Mouse (Mus musculus) induced T-regulatory cell, adult 2 months (primary cell): ENCODE measurements at regions not wholly inside any gene's neighbourhood (a gene's known extent, or its start where the extent isn't known, plus 50 kb on each side); places are given as distances from the start of the nearest gene placed in this dataset.

ENCODE experiments used
- DNase-seq: peaks from one replicate; pipeline ENCODE4 v3.0.0-alpha.2; 2012; ENCODE audit warnings: low read depth

DNA sequence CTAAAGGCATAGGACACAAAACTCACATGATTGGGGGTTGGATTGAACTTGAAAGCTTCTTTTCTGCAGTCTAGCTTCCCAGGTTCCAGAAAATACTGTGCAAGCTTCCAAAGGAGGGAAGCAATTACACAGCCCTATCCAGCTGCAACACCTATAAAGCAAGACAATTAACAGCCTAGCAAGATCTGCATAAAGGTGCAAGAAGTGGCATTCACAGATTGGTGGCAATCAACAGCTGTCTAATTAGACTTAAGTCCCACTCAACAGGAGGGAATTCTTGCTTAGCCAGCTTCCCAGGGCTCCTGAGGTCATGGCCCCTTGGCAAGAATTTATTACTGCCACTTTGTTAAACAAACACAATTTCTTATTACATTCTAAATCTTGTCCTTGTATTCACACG, 511.9 kb downstream of the Kcnj2 start:
- no peak for DNase-seq

DNA sequence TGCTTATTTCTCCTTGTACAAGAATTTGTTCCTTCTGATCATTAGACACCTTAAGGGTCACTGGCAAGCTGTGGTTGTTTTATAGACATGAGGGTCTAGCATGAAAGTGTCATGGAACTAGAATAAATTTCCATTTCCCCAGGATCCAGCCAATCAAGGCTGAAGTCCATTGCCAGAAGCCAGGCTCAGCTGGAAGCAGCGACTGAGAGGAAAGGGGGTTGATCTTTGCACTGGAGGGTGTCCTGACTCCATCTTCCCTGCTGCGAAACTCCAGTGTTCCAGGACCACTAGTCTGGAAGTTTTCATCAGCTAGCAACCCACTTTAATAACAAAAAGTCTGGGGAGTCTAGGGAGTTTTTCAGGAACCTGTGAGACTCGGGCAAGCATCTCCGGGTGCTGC, 517.0 kb downstream of the Kcnj2 start:
- no peak for DNase-seq

DNA sequence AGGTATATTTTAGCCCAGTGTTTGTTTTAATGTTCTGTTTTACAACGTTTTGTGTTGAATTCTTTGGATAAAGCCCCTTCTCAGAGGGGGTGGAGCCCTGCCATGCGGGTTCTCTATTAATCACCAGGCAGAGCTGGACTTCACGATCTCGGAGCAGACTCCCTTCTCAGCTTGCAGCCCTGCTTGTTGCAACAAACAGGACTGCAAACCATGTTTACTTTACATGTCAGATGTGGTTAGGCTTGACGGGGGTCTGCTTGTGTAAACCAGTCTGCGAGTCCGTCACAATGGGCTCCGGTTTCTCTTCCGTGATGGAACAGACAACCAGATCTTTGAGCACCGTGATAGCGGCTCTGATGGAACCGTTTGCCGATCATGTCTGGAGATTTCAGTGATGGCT, 517.6 kb downstream of the Kcnj2 start:
- no peak for DNase-seq

DNA sequence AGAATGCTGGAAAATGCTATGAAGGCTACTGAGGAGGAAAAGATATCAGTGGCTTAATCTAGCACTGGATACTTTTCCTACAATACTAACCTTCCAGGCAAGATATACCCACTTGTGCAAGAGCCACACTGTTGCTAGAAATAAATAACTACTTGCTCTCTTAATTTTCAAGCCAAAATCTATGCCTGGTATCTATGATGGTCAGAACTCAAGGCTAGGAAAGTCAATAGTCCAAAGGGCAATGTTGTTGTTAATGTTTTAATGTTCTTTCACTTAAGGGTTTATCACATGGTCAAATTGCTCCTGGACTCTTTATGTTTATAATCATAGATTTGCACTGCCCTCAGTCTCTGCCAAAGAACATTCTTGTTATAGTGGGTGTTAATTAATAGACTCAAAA, 533.5 kb downstream of the Kcnj2 start:
- no peak for DNase-seq

DNA sequence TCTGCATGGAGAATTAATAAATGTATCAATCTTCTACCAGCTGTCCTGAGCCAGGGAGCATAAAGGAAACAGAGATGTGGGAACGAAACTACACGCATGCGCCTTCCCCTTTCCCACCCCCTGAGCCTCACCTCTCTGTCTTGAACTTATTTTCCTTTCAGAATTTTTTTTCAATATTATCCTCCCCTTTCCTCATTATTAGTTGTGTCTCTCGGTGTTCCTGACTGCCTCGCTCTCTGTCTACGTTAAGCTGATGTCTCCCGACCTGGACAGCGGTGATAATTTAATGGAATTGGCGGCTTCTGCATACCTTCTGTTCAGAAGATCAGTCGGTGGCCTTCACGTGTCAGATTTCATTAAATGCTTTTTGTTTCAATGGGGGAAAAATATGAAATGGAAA, 539.2 kb downstream of the Kcnj2 start:
- no peak for DNase-seq

DNA sequence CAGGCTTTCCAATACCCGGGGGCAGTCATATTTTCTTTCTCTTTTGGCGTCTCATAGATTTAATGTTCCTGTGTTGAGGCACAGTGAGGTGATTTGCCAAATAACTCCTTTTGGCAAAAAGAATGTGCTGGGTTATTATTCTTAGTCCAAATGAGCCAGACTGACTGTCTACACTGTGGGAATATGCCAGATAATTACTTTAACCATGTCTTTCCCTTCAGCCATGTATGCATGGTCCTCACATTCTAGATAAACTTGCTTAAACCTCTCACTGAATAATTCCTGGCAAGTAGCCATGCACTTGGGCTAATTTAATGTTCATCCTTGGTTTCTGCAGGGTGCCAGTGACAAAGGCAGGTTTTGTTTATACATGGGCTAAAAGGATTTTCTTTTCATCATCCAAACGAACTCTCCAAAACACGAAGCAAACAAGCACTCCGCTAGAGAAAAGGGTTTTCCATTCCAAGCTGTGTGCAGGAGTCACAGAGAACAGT, 544.6 kb downstream of the Kcnj2 start:
- DNase-seq, result no peak

GRCm38 (mm10) chr11:111643603-111644002, 577.6 kb downstream of the Kcnj2 start:
- no peak for DNase-seq

DNA sequence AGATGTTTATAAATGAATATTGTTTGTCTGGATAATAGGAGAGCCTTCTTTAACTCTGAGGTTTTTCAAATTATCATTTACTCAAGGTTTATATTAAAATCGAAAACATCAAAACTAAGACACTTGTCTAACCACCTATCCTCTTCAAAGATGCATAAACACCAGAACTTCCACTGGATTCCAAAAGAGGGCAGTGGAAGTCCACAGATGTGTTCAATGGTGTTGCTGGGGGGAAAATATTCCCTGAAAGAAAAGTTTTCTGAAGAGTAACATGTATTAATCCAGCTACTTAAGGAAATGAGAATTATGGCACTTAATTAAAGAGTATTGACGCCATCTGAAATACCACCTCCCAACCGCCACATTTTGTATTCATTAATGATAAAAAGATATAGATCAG, 586.9 kb downstream of the Kcnj2 start:
- peak; percentile 1 for DNase-seq

- DNase-seq, result no peak
Measured at GRCm38 (mm10) chr11:111657778-111658177, 591.8 kb downstream of the Kcnj2 start.

GRCm38 (mm10) chr11:111658362-111659309, 592.7 kb downstream of the Kcnj2 start:
- DNase-seq, result no peak

DNA sequence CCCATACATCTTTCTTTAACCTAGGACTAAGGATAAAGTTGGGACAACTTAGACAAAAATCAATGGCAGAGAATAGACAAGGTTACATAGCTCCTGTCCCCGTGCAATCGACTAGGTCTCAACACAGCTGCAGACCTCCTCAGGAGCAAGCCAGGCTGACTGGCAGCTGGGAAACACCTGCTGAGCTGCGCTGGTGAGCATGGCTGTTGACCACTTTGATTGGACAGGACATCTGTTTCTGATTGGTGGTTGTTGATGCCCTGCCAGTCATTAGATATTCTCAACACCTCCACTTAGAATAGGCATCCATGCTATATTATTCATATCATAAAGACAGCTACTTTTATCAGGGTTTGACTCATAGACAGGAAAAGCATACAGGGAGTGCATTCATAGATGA, 597.3 kb downstream of the Kcnj2 start:
- DNase-seq, result no peak

DNA sequence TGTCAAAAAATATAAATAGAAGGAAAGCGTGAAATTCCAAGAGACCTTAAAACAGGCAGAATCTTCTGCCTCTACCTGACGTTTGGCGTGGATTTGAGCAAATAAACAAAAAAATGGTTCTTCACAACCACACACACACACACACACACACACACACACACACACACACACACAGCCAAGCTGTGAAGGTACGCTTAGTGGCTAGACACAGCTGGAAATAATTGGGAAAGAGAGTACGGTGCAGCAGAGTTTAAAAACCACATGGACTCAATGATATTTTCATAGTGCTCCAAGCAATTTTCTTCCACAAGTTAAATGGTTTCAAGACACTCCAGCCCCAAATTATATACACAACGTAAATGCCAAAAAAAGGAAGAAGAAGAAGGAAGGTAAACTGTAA, 600.4 kb downstream of the Kcnj2 start:
- no peak for DNase-seq

- no peak for DNase-seq
Measured at GRCm38 (mm10) chr11:111671865-111672264, 605.9 kb downstream of the Kcnj2 start.

DNA sequence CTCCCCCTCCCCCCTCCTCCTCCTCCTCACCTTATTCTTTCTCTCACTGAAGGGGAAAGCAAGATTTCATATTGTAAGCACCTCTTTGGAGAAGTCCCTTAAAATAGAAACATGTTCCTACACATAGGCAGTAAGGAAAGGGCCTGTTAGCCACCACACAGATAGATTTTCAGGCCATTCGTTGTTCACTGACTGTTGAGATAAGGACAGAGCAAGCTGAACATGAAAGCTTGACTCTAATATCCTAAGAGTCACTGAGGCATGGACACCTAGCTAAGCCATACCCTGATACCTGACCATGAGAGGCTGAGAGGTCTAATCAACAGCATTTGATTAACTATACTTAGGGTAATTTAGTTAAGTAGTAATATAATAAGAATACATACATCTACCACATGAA, 609.7 kb downstream of the Kcnj2 start:
- DNase-seq, result no peak

DNA sequence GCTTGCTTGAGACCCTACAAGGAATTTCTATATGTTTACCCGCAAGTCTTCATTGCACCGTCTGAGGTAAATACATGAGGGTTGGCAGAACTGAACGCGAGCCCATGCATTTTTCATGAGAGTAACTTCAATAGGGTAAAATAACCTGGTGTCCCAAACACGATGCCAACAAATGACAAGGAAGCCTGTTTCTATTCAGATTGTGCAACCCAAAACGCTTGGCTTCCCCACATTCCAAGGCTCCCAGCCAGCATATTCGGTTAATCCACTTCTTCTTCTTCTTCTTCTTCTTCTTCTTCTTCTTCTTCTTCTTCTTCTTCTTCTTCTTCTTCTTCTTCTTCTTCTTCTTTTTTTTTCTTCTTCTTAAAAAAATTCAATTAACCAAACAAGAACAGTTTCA, 616.4 kb downstream of the Kcnj2 start:
- no peak for DNase-seq

- DNase-seq, result no peak
Measured at GRCm38 (mm10) chr11:111683909-111684308, 617.9 kb downstream of the Kcnj2 start.

DNA sequence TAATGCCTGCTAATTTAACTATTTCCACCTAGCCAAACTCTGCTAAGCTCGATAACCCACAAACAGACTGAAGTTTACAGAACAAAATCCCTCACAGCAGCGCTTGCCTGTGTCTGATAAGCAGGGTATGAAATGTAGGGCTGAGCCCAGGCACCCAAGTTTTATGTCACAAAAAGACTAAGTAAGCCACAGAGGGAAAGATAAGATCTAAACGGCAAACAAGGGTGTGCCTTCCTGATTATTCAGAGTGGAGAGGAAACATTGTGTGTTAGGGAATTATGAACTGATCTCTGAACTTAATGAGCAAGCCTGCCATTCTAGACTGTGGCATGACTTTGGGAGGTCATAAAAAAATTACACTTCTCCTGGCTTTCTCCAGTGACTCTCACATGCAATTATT, 621.8 kb downstream of the Kcnj2 start:
- peak; percentile 2 for DNase-seq

- no peak for DNase-seq
Measured at GRCm38 (mm10) chr11:111688186-111688860, 622.4 kb downstream of the Kcnj2 start.

GRCm38 (mm10) chr11:111689899-111690298, 623.9 kb downstream of the Kcnj2 start:
- DNase-seq, result peak; percentile 1

DNA sequence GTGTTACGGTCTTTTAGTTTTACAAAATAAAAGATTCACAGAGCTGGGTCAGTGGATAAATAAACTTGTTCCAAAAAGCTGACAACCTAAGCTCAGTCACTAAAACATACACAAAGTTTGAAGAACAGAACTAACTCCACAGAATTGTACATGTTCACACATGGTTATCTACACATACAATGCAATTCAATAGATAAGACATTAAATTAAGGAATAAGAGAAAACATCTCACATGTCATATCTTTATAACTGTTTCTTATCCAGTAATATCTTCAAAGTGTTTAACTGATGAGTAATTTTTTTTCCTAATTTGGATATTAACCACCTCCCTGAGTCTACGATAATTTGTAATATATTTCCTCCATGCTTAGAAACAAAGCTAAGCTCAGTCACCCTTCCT, 625.5 kb downstream of the Kcnj2 start:
- DNase-seq, result no peak

DNA sequence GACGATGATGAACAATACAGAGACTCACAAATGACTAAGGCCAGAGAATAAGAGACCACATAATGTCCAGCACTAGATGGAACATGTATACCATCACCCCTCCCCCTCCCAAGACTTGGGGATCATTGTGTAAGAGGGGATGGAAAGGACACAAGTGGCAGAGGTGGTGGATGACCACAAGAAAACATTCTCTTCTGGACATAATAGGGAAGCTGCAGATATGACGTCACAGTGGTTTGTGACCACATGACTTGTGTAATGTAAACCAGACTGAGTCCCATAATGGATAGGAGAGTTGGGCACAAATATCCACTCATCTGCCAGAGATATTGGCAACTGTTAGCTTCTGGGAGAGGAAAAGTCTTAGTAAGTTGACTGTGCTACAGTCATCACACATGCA, 630.7 kb downstream of the Kcnj2 start:
- no peak for DNase-seq

DNA sequence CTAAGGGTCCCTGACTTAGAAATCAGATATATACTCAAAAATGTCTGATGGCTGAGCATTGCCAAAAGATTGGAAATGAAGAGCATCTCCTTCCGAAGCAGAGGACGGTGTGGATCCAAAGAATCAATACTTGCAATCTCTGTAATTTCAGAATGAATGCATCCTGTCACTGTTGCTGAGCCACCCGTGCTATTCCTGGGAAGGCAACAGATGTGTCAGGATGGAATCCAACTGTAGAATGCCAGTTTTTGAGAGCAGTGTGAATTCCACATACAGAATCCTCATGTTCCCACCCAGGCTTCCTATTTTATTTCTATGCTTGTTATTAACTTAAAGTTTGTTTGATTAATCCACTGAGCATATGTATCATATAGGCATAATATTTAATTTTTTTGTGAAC, 633.9 kb downstream of the Kcnj2 start:
- DNase-seq, result no peak

DNA sequence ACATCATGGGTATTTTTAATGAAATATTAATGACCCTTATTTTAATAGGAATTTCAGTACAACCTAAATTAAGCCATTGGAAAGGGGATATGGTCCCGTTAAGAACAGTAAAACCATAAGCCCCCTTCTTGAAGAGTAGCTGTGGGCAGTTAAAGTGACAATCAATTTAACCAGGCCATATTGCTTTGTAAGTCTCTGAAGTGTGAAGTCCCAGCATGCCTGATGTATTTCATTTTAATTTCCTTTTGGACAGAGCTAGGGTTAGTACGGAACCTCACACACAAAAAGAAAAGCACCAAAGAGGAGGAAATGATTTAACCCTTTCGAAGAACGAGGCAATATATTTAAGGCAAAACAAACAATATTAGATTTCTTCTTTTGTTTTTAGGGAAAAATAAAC, 640.9 kb downstream of the Kcnj2 start:
- no peak for DNase-seq
